Mouse (Mus musculus) intestine, postnatal 0 days (tissue): ENCODE measurements around the gene Olfr32. TPM values are rescaled to one million over a fixed set of nuclear protein-coding genes. Genes with fewer than 3 reads are reported as not detected.
"Not testable (repeated sequence)": the region's sequence is repeated elsewhere in the genome, so short reads cannot be mapped to it uniquely, and the experiment has no call there.

ENCODE experiments used
- ATAC-seq: fragments of 200-750 bp; cut with Nextera tagmentation; 2 replicates; pipeline ENCODE4 v1.8.0; 2017; ENCODE audit warnings: mild to moderate bottlenecking, moderate TSS enrichment, moderate library complexity
- H3K27ac ChIP-seq: fragments of 300-500 bp; sonication (generic); 2 replicates; pipeline ENCODE4 v1.5.1; 2014; ENCODE audit warnings: mild to moderate bottlenecking, low read depth, low read length, moderate library complexity
- H3K27me3 ChIP-seq: fragments of 300-500 bp; sonication (generic); replicated peaks from 2 replicates; pipeline ENCODE4 v1.6.1; 2014; ENCODE audit warnings: low read length, mixed read lengths; ENCODE audit not compliant: control insufficient read depth, insufficient read depth
- H3K36me3 ChIP-seq: fragments of 300-500 bp; sonication (generic); 2 replicates; pipeline ENCODE4 v1.6.1; 2014; ENCODE audit warnings: mild to moderate bottlenecking, moderate library complexity; ENCODE audit not compliant: control insufficient read depth, insufficient read depth
- H3K4me1 ChIP-seq: fragments of 300-500 bp; sonication (generic); replicated peaks from 2 replicates; pipeline ENCODE4 v1.6.1; 2014; ENCODE audit warnings: antibody characterized with exemption, low read length, mixed read lengths; ENCODE audit not compliant: control insufficient read depth, insufficient read depth
- H3K4me2 ChIP-seq: fragments of 300-500 bp; sonication (generic); replicated peaks from 2 replicates; pipeline ENCODE4 v1.6.1; 2014; ENCODE audit warnings: low read depth, mild to moderate bottlenecking, moderate library complexity
- H3K4me3 ChIP-seq: fragments of 300-500 bp; sonication (generic); 2 replicates; pipeline ENCODE4 v1.5.1; 2014; ENCODE audit warnings: low read depth, low read length
- H3K9ac ChIP-seq: fragments of 300-500 bp; sonication (generic); 2 replicates; pipeline ENCODE4 v1.6.1; 2014; ENCODE audit warnings: mild to moderate bottlenecking, low read depth, low read length
- H3K9me3 ChIP-seq: fragments of 300-500 bp; sonication (generic); 2 replicates; pipeline ENCODE4 v1.6.1; 2016; ENCODE audit warnings: mixed run types; ENCODE audit not compliant: control insufficient read depth
- CTCF ChIP-seq: sonication (generic); IDR thresholded peaks from 2 replicates; pipeline ENCODE4 v1.5.1; 2016; ENCODE audit warnings: low read depth, mild to moderate bottlenecking, control low read depth, antibody characterized with exemption, moderate library complexity
- WGBS: fragments of 180-500 bp; shearing (Covaris S2); extraction: QIAGEN DNeasy Blood & Tissue Kit; methylation state at CpG from one replicate; pipeline ENCODE4 v1.1.7; 2014; 5-methylcytosine and 5-hydroxymethylcytosine counted together
- polyA plus RNA-seq: library from polyadenylated mRNA; unstranded; fragments of >200 nt; fragmentation: Nextera tagmentation; extraction: Ambion mirVana; gene quantifications from 2 replicates; pipeline ENCODE4 v1.2.1, GENCODE M21; 2015

Olfr32 gene
- not detected in 2 replicates for polyA plus RNA-seq

DNA sequence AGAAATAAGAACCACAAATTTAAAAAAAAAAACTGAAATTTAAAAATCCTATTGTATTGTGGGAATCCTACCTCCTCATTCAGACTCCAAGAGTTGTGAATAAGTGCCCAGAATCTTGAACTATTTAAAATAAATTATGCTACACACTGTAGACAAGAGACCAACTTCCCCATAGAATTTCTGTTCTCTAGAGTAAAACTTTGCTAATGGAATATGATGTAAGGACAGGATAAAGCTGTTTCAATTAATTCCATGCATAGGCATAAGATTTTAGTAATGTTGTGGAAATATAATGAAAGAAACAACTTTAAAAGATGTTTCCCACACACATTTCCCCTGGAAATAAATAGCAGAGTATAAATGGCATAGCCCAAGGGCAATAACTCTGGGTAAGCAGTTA lies at the start of gene Olfr32:
TSS of gene Olfr32 (minus strand) at position 101 of the 400 bp plus-strand sequence.
- Histone ChIP-seq H3K4me2 (no peak within 1 kb of the TSS), H3K27me3 (no peaks in the 10 kb centered on the region), H3K9ac (no peak within 1 kb of the TSS), H3K9me3 (no peaks in the 10 kb centered on the region), H3K4me1 (no peaks in the 10 kb centered on the region), H3K27ac (no peak within 1 kb of the TSS), H3K4me3 (no peak within 1 kb of the TSS), H3K36me3 (no peaks in the 10 kb centered on the region)
- TF ChIP-seq CTCF: no peak
- ATAC-seq: no peak

DNA sequence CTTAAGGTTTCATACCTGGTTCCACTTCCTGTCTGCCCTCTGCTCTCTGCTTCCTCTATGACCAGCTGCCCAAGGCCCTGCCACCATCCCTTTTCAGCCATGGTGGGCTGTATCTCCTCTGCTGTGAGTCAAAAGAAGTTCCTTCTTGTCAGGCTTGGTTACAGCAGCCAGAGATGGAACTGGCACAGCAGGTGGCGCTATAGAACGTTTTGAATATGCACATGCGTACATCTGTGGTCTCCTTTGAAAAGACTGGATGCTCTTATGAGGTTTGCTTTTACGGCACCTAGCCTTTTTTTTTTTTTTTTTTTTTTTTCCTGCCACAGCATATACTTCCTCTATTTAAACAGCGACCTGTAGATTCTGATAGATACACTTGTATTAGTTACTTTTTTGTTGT lies 45.0 kb upstream of the Olfr32 start:
- H3K9ac ChIP-seq, H3K4me1 ChIP-seq, H3K4me2 ChIP-seq, H3K36me3 ChIP-seq, ATAC-seq, H3K27ac ChIP-seq, H3K4me3 ChIP-seq, H3K9me3 ChIP-seq, H3K27me3 ChIP-seq: not testable (repeated sequence)
- WGBS: no CpG with 5 or more reads among the region's 5 CpGs

DNA sequence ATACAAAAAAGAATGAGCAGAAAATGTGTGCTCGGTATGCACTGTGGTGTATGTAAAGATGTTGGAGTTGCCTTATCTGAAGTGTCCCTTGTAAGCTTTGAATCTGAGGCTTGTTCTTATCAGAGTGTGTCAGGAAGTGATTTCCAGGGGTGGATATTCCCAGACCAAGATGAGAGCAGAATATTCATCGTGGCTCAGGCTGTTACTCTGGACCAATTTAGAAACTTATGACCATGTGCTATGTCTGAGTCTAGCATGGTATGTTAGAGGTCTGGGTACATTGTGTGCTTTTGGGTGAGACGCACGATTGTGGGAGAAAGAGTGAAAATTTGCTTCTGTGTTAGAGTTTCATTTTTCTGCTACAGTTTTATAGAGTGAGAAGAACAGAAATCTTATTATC lies 44.0 kb upstream of the Olfr32 start:
- H3K4me1 ChIP-seq, H3K4me3 ChIP-seq, H3K4me2 ChIP-seq, H3K27ac ChIP-seq, H3K9ac ChIP-seq, H3K27me3 ChIP-seq, H3K9me3 ChIP-seq, ATAC-seq, H3K36me3 ChIP-seq: not testable (repeated sequence)
- WGBS: no CpG with 5 or more reads among the region's 4 CpGs

DNA sequence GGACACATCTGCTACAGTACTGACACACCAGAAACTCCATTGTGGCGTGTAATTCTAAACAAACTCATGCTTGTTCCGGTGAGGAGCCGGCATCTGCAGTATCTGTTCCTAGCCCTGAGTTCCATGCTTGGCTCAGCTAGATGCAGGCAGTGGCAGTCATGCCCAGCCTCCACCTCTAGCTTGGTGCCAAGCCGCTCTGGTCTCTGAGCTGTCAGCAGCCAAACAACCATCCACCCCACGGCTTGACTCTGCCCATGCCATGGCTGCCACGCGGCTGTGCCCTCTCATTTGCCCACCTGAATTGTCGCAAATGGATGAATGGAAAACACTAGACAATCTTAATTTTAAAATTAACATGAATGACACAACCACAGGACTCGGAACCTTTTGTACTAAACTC lies 11.8 kb upstream of the Olfr32 start:
- H3K27me3 ChIP-seq: no peaks in the 10 kb centered on the region
- WGBS: 90% methylated on average over 9 of the region's 9 CpGs
- H3K4me3 ChIP-seq: no peak overlapping the region
- no peaks in the 10 kb centered on the region for H3K4me1 ChIP-seq
- H3K9me3 ChIP-seq: no peaks in the 10 kb centered on the region
- ATAC-seq: no peak
- H3K4me2 ChIP-seq: no peak overlapping the region
- H3K36me3 ChIP-seq: no peaks in the 10 kb centered on the region
- H3K27ac ChIP-seq: no peak overlapping the region
- TF ChIP-seq CTCF: no peak
- no peak overlapping the region for H3K9ac ChIP-seq

DNA sequence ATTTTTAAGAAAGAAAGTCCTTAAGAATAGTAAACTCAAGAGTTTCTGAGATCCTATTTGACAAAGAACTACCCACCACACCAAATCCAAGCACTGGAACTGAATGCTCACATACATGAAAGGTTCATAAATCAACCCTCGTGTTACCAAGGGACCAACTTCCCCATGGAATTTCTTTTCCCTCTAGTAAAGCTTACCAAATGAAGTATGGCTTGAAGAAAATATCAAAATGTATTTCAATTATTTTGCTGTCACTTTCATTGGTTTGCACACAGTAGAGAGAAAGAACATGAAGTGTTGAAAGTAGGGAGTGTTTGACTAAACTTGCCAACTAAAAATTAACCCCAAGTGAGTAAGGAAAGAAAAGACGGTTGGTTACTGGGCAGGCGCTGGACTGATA lies 10.9 kb upstream of the Olfr32 start, which contains the start of gene Olfr1270:
TSS of gene Olfr1270 (minus strand) at position 101 of the 400 bp plus-strand sequence.
- Histone ChIP-seq H3K4me3 (no peak within 1 kb of the TSS), H3K4me1 (no peaks in the 10 kb centered on the region), H3K27ac (no peak within 1 kb of the TSS), H3K36me3 (no peaks in the 10 kb centered on the region), H3K4me2 (no peak within 1 kb of the TSS), H3K27me3 (no peaks in the 10 kb centered on the region), H3K9ac (no peak within 1 kb of the TSS), H3K9me3 (no peaks in the 10 kb centered on the region)
- 83% methylated on average over 3 of the region's 3 CpGs for WGBS
- no peak for ATAC-seq
- no peak for TF ChIP-seq CTCF

DNA sequence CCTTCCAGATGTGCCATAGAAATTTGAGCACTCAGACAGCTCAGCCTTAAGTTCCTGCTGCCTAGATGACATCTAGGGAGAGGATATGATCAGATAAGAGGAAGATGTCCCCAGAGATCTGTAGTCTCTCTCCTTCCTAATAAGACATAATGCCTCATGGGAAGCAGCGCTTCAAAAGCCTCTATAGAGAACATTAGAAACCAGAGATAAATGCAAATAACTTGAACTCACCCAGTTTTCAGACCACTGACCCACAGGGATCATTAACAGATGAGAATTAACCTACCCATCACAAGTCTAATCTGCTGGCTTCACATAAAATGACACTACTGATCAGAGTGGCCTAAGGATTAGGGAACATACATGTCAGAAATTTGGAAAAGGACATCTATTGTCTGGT lies 20.8 kb downstream of the Olfr32 start, which contains the start of gene Olfr1269:
TSS of gene Olfr1269 (minus strand) at position 101 of the 400 bp plus-strand sequence.
- no peak for ATAC-seq
- 93% methylated on average over 1 of the region's 1 CpGs for WGBS
- no peaks in the 10 kb centered on the region for H3K9me3 ChIP-seq
- H3K9ac ChIP-seq: no peak within 1 kb of the TSS
- no peak within 1 kb of the TSS for H3K4me3 ChIP-seq
- no peak within 1 kb of the TSS for H3K4me2 ChIP-seq
- no peak within 1 kb of the TSS for H3K27ac ChIP-seq
- TF ChIP-seq CTCF: no peak
- no peaks in the 10 kb centered on the region for H3K36me3 ChIP-seq
- H3K4me1 ChIP-seq: no peaks in the 10 kb centered on the region
- no peaks in the 10 kb centered on the region for H3K27me3 ChIP-seq

Other genes starting within 250 kb of the Olfr32 start
- gene Olfr1258, start 215.0 kb downstream of the Olfr32 start, polyA plus RNA-seq: 0.04 and 0.05 TPM in 2 replicates
- not detected in 2 replicates for gene Olfr1259, start 193.6 kb downstream of the Olfr32 start, polyA plus RNA-seq
- gene Olfr1260, start 168.0 kb downstream of the Olfr32 start, polyA plus RNA-seq: not detected in 2 replicates
- not detected in 2 replicates for gene Olfr1261, start 151.1 kb downstream of the Olfr32 start, polyA plus RNA-seq
- not detected in 2 replicates for gene Olfr1262, start 142.2 kb downstream of the Olfr32 start, polyA plus RNA-seq
- not detected in 2 replicates for gene Olfr1263, start 130.2 kb downstream of the Olfr32 start, polyA plus RNA-seq
- not detected in 2 replicates for gene Olfr1264, start 116.7 kb downstream of the Olfr32 start, polyA plus RNA-seq
- not detected in 2 replicates for gene Olfr1265, start 107.0 kb downstream of the Olfr32 start, polyA plus RNA-seq
- gene Olfr140, start 78.7 kb downstream of the Olfr32 start, polyA plus RNA-seq: not detected in 2 replicates
- not detected in 2 replicates for gene Olfr1269, start 20.9 kb downstream of the Olfr32 start, polyA plus RNA-seq
- not detected in 2 replicates for gene Olfr1270, start 10.8 kb upstream of the Olfr32 start, polyA plus RNA-seq
- not detected in 2 replicates for gene Olfr1506, start 82.2 kb upstream of the Olfr32 start, polyA plus RNA-seq
- gene Olfr142, start 115.3 kb upstream of the Olfr32 start, polyA plus RNA-seq: not detected in 2 replicates
- not detected in 2 replicates for gene Olfr1271, start 128.7 kb upstream of the Olfr32 start, polyA plus RNA-seq
- not detected in 2 replicates for gene Olfr1272, start 150.5 kb upstream of the Olfr32 start, polyA plus RNA-seq
- gene Gm13769, start 179.9 kb upstream of the Olfr32 start, polyA plus RNA-seq: not detected in 2 replicates